Mouse (Mus musculus): Measurements from ENCODE around the gene Tiam2. TPM values are rescaled to one million over a fixed set of nuclear protein-coding genes. Genes with fewer than 3 reads are reported as not detected.
A peak's percentile ranks its signal among the peaks of the same experiment; 100 is the strongest.

The Tiam2 gene
- total RNA-seq, 2 experiments from 2014 or later = 19.6 to 20.8 TPM

DNA sequence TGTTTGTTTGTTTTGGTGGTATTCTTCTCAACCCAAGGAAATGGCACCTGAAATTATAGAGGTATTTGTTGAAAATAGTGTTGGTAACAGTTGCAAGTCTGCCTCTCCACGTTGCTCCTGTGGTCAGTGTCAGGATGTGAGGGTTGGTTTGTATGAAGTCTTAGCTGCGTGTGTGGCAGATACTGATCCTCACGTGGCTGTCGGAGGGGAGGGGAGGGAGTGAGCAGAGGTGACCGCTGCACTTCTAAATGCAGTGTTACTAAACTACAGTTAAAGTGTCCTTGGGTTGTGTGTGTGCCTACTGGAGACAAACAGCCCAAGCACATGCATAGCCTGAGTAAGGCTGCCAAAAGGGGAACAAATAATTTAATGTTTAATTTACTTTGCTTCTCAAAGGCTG, 164.7 kb downstream of the Tiam2 start:
- no peak for DNase-seq (ENCODE audit: low spot score in 2 of 2)

DNA sequence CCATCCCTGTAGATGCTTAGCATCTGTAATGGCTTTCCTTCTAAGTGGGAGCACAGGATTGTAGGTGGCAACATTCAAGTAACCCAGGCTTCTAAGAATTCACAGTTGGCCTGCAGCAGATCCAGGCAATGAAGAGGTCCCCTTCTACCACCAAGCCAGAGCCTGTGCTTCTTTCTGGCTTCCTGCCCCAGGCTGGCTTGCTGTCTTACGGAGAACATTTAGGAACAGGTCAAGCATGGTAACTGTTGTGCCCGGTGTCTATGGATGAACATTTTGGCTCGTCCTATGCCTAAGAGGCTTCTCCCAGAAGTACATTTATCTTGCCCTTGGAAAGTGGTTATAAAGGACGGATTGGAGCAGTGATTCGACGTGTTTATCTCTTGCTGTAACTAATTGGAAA, 165.3 kb downstream of the Tiam2 start:
- DNase-seq (ENCODE audit: low spot score in 2 of 2) = no peak

DNA sequence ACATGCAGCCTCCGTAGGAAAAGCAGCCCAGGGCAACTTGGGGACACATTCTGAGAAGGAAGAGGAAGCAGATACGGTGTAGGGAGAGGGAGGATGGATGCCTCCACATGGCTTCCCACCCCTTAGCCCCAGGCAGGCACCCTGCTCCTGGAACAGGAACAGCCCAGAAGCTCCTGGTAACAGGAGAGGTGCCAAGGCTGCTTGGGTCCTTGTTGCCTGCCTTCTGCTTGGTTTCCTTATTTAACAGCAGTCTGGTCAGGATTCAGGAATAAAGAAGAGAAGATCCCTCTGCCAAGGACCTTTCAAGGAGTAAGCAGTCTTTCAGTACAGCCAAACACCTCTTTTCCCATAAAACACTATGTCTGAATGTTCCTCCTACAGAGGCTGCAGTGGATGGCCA, 169.2 kb downstream of the Tiam2 start:
- no peak for DNase-seq (ENCODE audit: low spot score in 2 of 2)

DNA sequence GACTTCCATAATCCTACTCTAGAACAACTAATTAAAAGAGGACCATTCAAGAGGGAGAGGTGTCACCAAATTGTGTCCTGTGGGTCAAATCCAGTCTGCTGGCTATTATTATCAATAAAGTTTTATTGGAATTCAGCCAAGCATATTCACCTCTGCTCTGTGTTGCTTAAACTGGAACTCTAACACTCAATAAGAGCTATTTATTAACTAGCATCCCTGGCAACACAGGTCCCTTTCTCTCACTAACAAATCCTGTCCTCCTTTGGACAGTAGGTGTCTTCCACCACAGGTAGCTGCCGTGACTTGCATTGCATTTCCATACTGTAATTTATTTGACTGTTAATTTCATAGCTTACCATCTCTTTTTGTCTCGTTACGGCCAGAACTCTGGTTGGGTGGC, 169.7 kb downstream of the Tiam2 start:
- DNase-seq (ENCODE audit: low spot score in 2 of 2) = no peak

DNA sequence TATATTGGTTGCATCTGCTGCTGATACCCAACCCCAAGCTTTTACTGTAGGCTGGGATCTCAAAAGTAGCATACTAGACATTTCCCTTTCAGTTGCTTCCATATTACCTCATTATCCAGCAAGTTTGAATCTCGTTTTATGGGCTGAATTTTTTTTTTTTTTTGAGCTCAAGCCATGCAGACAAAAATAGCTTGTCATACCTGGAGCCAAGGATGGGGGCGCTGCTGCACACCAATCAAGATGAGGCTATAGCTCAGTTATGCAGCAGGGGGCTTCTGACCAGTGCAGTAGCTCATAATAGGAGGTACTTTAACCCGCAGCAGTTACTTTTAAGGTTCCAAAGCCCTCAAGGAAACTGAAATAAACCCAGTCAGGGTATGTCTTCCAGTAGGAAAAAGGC, 171.7 kb downstream of the Tiam2 start:
- peak in 1 of 2 experiments; percentile 19 for DNase-seq (ENCODE audit: low spot score in 2 of 2)

DNA sequence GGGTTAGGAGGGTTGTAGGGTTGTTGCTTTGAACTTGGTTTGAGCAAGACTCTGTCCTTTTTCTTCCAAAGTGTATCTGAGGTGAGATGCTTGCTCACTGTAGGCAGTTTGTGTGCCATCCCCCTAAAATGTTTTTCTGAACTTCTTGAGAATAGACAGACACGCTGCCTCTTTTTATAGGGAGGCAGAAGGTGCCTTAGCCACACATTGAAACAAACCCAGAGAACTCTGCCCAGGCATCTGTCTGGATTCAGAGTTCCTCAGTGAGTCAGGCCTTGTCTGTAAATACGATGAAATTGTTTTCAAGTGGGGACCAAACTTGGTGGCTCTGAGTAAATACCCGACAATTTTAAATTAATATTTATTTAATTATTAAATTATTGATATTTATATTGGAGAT, 172.2 kb downstream of the Tiam2 start:
- no peak for DNase-seq (ENCODE audit: low spot score in 2 of 2)

DNA sequence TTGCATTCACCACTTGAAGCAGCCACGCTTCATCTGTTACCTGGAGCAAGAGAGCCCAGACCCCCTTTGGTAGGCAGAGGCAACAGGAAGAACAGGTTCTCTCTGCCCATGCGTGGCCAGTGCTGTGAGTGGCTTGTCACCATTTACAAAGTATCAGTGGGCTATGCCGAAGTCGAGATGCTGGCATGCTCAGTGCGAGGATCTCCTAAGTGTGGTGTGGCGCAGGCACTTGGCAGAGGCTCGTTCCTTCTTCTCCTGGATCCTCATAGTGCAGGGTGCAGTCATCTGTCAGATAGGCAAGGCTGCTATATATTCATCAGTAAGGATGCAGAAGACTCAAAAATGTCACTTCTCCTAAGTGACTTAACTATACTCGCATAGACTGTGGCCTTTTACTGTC, 173.1 kb downstream of the Tiam2 start:
- no peak for DNase-seq (ENCODE audit: low spot score in 2 of 2)

DNA sequence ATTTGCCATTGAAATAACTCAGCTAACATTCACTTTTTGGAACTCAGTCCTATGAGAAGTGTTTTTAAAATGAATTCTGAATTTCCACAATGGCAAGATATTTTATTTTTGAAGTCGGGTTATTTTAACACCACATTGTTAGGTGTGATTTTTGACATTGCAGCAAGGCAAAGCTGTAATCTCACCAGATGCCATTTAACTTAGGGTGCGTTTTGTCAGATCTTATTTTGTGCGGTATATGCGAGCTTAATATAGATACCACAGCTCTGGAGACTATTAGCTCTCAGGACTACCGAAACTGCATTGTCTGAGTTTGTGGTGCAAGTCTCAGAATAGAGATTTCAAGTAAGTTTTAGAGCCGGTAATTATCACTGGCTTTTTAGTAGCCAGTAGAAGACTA, 173.7 kb downstream of the Tiam2 start:
- no peak for DNase-seq (ENCODE audit: low spot score in 2 of 2)

DNA sequence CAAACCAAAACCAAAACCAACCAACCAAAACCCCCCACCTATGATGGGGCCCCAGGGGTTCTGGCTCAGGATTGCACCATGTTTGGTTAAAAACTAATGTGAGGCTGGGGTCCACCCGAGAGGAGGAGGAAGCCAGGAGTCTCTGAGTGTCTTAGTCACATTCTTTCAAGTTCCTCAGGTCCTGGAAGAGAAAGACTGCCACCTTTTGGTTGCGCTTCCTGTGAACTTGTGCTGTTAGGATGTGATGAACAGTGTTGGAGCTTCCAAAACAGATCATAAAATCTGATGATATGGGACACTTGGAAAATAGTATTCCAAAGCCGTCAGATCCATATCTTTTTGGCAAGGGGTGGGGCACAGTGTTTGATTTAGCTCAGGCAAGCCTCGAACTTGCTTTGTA, 174.6 kb downstream of the Tiam2 start:
- DNase-seq (ENCODE audit: low spot score in 2 of 2) = no peak

DNA sequence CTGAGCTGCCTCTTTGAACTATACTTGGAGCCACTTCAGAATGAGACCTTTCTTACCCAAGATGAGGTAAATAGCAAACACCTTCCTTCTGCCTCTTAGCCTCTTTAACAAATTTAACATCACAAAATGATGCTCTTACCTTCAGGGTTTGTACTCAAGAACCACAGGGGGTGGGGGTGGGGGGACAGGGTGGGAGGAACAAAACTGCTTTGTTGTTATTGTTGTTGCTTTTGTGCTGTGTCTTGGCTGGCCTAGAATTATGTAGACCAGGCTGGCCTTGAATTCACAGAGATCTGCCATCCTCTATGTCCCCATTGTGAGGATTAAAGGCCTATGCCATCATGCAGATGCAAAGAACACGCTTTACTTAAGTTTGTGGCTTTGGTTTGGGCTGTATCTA, 179.3 kb downstream of the Tiam2 start:
- no peak for DNase-seq (ENCODE audit: low spot score in 2 of 2)

DNA sequence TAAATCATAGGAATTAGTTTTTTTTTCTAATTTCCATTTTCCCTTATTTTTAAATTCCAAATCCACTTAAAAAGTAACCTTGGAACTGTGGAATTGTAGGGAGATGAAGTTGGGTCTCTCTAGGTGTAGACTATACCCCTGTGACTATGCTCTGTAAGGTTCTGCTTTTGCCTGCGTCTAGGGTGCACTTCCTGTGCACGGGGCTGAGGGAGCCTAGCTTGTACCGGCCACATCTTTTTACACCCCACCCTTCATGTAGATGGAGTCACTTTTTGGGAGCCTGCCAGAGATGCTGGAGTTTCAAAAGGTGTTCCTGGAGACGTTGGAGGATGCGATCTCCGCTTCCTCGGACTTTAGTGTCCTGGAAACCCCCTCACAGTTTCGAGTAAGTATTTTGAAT, 180.1 kb downstream of the Tiam2 start:
- DNase-seq (ENCODE audit: low spot score in 2 of 2) = no peak

DNA sequence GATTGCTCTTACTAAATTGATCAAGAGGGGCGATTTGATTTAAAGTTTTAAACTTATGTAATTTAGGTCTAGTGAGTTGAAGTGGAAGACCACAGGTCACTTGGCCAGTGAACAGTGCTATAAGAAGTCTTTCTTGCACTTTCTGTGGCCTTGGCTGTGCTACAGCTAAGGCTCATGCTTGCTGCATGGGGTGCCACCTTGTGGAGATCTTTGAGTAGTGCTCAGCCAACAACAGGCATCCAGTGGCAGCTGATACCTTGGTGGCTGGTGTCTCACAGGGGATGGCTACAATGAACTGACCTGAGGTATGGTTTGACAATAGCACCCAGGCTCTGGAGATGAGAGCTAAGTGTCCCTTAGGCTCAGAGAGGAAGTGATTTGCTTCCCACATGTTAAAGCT, 183.5 kb downstream of the Tiam2 start:
- peak in 1 of 2 experiments; percentile 31 for DNase-seq (ENCODE audit: low spot score in 2 of 2)

DNA sequence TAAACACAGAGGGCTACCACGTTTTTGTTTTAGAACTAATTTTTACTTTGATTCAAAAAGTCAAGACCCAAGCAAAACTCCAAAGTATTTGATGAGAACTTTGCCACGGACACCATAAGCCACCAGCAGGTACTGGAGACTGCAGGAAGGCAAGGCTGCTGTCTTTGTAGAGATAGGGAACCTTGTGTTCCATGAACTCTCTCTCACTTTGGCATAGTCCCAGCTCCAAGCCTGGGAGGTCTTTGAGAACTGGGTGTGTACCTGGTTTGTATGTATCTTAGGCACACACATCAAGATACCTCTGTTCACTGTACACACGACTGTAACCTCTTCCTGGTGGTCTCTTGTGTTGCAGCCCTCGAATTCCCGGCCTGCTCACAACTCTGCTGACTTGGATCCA, 187.9 kb downstream of the Tiam2 start:
- DNase-seq (ENCODE audit: low spot score in 2 of 2) = no peak

DNA sequence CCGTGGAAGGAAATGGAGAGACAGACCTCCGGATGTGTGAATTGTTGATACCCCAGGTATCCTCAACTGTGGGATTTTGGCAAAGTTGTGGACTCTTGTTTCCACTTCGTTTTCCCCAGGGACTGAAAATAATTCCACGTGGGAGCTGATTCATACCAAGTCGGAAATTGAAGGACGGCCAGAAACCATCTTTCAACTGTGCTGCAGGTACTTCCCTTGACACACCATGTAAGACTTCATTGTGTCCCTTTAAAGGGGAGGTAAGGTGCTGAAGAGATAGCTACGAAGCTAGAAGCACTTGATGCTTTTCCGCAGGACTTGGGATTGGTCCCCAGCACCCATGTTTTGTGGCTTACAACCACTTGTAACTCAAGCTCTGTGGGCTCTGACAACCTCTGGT, 189.5 kb downstream of the Tiam2 start:
- no peak for DNase-seq (ENCODE audit: low spot score in 2 of 2)

DNA sequence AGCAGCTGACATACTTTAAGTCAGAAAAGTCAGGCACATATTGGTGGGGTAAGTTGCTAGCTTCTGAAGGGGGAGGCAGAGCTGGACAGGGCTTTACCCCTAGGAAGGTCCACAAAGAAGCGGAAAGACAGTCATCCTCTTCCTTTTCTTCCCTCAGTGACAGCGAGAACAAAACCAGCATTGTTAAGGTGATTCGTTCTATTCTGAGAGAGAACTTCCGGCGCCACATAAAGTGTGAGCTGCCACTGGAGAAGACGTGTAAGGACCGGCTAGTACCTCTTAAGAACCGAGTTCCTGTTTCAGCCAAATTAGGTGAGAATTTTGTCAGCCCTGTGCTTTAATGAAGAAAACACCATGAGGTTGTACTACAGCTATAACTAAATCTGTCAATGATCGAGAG, 190.0 kb downstream of the Tiam2 start:
- no peak for DNase-seq (ENCODE audit: low spot score in 2 of 2)

DNA sequence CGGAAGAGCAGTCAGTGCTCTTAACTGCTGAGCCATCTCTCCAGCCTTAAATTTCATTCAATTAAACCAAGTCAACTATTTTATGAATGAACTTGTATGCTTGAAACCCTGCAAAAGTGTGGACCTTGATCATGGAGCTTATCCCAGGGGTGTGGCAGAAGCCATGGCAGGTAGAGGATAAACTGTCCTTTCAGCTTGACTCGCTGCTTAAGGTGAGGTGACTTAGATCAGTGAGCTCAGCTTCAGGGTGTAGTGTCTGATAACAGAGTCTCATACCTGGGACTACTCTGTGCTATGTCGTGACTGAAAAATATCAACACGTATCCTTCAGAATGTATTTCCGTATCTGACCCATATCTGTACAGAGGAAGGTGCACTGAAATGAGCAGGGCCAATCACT, 194.0 kb downstream of the Tiam2 start:
- DNase-seq (ENCODE audit: low spot score in 2 of 2) = no peak

DNA sequence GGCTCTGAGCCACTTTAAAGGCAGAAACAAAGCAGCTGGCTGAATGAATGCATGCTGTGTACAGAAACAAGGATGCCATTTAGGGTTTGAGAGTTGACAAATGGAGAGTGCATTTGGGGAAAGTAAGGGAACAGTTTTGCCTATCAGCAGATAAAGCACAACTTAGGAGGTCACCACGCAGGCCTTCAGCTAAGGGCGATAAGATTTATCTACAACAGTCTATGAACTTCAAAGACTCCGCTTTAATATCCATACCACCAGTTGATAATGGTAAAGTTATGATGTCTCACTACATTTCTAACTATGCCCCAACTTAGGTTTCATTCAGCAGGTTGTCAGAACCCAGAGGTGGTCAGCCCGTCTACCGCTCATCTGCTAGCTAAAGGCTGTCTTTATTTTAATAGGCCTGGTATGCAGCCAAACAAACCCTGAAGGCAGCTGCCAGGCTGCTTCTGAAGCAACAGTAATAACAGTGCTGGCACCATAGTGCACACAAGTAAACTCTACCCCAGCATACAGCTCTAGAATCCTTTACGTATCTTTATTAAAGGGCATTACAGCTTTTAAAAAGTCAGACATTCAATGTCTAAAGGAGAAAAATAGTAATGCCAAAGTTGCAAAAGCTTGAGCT, 201.6 kb downstream of the Tiam2 start:
- no peak for DNase-seq (ENCODE audit: low spot score in 2 of 2)

DNA sequence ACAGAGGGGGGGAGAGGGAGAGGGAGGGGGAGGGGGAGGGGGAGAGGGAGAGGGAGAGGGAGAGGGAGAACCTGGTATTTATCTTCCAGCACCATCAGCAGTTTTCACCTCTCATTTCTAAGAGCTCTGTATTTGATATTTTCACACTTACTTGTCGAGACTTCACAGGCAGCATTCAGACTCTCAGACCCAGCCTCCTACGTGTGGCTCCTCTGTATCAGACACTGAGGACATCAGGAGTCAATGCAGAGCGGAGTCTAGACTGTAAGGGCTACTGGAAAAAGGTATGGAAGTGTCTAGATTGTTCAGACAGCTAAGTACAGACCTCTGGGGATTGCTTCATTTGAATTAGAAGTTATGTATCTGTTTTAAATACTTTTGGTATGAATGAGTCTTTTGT, 203.2 kb downstream of the Tiam2 start:
- no peak for DNase-seq (ENCODE audit: low spot score in 2 of 2)

DNA sequence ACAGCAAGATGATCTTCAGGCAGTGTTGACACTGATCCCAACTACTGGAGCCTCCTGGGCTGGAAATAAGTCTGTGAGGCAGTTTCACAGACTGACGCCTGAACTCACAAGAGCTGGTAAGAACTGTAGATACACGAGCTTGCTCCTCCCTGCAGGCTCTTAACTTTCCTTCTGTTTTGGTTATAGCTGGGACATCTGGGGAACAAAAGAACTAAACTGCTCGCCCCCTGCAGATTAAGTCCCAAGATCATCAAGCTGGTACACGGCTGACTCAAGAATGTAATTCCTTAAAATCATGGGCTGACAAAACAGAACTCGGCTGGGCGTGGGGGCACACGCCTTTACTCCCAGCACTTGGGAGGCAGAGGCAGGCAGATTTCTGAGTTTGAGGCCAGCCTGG, 204.2 kb downstream of the Tiam2 start:
- no peak for DNase-seq (ENCODE audit: low spot score in 2 of 2)

DNA sequence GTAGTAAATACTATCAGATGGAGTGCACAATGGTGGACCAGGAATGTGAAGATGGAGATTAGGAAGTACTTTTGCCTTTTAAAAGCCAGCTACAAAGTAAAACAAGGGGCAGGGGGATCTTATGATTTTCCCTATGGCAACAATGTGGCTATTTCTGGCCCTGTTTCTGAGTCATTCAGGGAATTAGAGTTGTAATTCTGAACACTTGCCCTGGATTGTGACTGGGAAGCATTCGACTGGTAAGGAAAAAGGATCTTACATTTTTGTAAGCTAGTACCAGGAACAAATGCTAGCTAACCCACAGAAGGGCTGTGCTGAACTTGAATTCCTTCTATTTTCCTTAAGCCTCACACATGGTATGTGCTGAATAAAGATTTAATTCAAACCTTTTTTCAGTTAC, 205.3 kb downstream of the Tiam2 start:
- no peak for DNase-seq (ENCODE audit: low spot score in 2 of 2)

DNA sequence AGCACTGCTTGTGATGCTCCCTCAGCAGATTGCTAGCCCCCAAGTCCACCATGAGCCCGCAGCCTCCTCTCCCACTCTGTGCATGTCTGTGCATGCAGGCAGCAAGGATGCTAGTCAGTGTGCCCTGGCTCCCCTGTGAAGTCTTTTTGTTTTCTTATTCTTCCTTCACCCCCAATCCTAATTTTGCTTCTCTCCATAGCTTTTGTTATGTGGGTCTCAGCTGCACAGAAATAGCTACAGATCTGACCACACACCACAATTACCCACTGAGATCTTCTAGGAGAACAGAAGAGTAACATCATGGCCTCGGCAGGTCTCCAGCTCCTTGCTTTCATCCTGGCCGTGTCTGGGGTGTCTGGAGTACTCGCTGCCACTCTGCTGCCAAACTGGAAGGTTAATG, 205.9 kb downstream of the Tiam2 start, which contains the start of gene Cldn20:
Gene Cldn20 (plus strand): TSS at position 301 of the 400 bp plus-strand sequence.
- DNase-seq (ENCODE audit: low spot score in 2 of 2) = no peak

DNA sequence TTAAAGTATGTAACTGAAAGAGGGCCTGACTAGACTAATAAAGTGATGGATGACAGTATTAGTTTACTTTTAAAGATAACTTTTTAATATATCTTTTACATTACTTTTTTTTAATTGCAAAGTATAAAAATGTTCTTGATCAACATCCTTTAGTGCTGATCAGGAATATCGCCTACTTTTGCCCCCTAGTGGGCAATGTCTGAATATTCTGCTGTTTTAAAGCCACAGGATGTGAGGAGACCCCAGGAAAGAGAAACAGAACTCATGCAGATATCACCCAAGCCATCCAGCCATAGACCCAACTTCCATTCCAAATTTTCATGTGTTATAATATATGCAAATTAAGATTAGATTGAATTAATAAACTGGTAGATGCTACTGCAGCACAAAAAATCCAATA, 207.1 kb downstream of the Tiam2 start:
- no peak for DNase-seq (ENCODE audit: low spot score in 2 of 2)

DNA sequence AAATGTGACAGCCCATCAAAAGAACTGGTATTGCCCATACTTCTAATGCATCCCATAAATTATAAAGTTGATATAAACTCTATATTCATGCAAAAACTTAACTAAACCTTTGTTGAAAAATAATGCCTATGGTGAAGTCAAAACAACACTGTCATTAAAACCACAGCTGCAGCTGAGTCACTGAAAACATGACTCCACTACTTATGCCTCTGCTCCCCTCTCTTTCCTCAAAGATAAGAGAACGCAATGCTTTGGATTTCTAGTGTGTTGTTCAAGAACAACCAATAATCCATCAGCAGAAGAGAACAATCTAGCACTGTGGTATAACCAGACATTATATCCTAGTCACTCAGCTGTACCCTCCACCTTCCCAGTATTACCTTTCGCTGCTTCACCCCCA, 213.9 kb downstream of the Tiam2 start:
- DNase-seq (ENCODE audit: low spot score in 2 of 2) = no peak

DNA sequence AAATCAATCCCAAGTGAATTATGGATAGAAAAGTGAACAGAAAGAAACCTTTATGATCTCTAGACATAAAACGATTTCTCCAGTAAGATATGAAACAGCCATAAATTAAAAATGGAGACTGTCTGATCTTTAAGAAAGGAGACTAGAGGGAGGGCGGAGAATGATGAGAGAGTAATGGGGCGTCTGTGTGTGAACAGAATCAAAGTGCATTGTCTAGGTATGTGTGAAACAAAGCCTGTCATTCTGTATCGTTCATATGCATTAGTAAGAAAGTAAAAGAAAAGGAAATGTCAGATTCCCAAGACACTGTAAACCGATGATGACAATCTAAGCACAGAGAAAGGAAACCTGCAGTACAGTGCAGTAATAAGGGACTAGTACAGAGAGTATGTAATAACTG, 214.7 kb downstream of the Tiam2 start:
- DNase-seq (ENCODE audit: low spot score in 2 of 2) = no peak
